Mouse (Mus musculus): ENCODE results near the gene Smg5. TPM values are rescaled to one million over a fixed set of nuclear protein-coding genes. Genes with fewer than 3 reads are reported as not detected.
A peak's percentile ranks its signal among the peaks of the same experiment; 100 is the strongest.

Smg5 gene
- polyA plus RNA-seq, 1 experiment from 2014 or later, result 74.4 TPM

DNA sequence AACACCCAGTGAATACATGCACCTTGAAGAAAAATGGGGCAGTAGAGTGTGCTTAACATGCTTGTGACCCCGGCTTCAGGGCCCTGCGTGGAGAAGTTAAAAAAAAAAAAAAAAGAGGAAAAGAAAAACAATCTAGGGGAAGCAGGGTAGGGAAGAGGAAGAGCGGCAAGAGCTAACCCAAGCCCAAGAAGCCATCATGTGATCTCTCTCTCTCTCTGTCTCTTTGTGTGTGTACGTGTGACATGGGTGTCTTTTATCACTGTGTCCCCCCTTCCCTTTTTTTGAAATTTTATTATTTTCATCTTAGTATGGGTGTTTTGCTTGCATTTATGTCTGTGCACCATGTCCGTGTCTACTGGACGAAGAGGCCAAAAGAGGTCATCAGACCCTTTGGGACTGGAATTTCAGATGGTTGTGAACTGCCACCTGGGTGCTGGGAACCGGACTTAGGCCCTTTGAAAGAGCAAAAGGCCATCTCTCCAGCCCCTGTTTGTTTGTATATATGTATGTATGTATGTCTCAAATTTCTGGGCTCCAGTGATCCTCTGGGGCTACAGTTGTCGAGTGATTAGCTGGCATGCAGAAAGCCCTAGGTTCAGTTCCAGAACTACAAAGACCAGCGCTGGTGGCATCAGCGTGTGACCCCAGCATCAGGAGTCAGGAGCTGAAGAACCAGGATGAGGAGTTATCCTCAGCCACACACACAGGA, 67.6 kb downstream of the Smg5 start:
- H3K9ac ChIP-seq (replicated peaks), result no peak overlapping the region
- no peak overlapping the region for H3K4me3 ChIP-seq (replicated peaks)
- no peaks in the 10 kb centered on the region for H3K27me3 ChIP-seq
- WGBS, result 93% methylated on average over 10 of the region's 10 CpGs
- no peaks in the 10 kb centered on the region for H3K9me3 ChIP-seq
- peaks cover 48% of the 10 kb centered on the region for H3K36me3 ChIP-seq
- ATAC-seq (ENCODE audit: insufficient number of reproducible peaks, insufficient read depth, low FRiP score, low TSS enrichment, low read depth), result no peak
- H3K27ac ChIP-seq, result no peak overlapping the region
- H3K4me1 ChIP-seq (replicated peaks), result peaks cover 14% of the 10 kb centered on the region
- no peak overlapping the region for H3K4me2 ChIP-seq

DNA sequence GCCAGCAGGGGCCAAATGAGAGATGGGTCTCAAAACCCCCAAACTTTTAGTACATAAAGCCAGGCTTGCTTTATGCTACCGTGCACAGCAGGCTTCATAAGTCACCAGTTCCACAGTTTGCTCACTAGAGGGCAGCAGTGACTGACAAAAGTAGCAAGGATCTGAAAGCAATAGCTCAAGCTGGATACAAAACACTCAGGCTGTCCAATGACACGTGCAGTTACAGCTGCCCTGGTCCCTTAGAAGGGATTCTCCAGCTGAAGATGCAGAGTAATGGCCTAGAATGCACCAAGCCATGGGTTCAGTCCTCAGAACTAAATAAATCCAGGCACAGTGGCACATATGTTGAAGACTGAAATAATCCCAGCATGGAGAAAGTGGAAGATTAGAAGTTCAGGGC, 71.0 kb downstream of the Smg5 start:
- no peak overlapping the region for H3K4me2 ChIP-seq
- peaks cover 21% of the 10 kb centered on the region for H3K4me1 ChIP-seq (replicated peaks)
- no peaks in the 10 kb centered on the region for H3K27me3 ChIP-seq
- H3K9ac ChIP-seq (replicated peaks), result no peak overlapping the region
- peaks cover 40% of the 10 kb centered on the region for H3K36me3 ChIP-seq
- no peak overlapping the region for H3K27ac ChIP-seq
- no peaks in the 10 kb centered on the region for H3K9me3 ChIP-seq
- ATAC-seq (ENCODE audit: insufficient number of reproducible peaks, insufficient read depth, low FRiP score, low TSS enrichment, low read depth), result no peak
- H3K4me3 ChIP-seq (replicated peaks), result no peak overlapping the region
- WGBS, result 8% methylated on average over 2 of the region's 2 CpGs

GRCm38 (mm10) chr3:88407529-88407928, 71.5 kb downstream of the Smg5 start:
- no peak overlapping the region for H3K9ac ChIP-seq (replicated peaks)
- H3K36me3 ChIP-seq, result peaks cover 40% of the 10 kb centered on the region
- no peak for ATAC-seq (ENCODE audit: insufficient number of reproducible peaks, insufficient read depth, low FRiP score, low TSS enrichment, low read depth)
- no peaks in the 10 kb centered on the region for H3K9me3 ChIP-seq
- no peak overlapping the region for H3K27ac ChIP-seq
- H3K27me3 ChIP-seq, result no peaks in the 10 kb centered on the region
- H3K4me1 ChIP-seq (replicated peaks), result peaks cover 21% of the 10 kb centered on the region
- WGBS, result 59% methylated on average over 7 of the region's 7 CpGs
- H3K4me2 ChIP-seq, result no peak overlapping the region
- no peak overlapping the region for H3K4me3 ChIP-seq (replicated peaks)

DNA sequence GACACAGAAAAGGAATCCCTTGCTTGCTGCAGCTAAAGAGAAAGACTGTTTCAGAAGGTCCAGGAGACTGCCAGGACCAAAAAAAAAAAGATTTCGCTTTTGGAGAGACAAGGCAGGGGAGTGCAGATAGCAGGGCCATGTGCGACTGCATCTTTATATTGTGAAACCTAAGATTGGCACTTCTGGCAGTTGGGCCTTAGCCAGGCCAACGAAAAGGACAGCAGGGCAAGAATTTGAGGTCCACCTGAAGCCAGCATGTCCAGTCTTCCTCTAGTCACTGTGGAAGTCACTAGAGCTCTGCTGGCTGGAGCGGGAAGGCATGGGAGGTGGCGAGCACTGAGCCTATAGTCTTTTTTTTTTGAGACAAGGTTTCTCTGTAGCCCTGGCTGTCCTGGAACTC, 72.9 kb downstream of the Smg5 start:
- H3K4me2 ChIP-seq, result peak overlapping the region; percentile 76
- no peaks in the 10 kb centered on the region for H3K27me3 ChIP-seq
- H3K4me1 ChIP-seq (replicated peaks), result peaks cover 21% of the 10 kb centered on the region
- H3K4me3 ChIP-seq (replicated peaks), result peak overlapping the region; percentile 77
- H3K36me3 ChIP-seq, result peaks cover 40% of the 10 kb centered on the region
- ATAC-seq (ENCODE audit: insufficient number of reproducible peaks, insufficient read depth, low FRiP score, low TSS enrichment, low read depth), result no peak
- peak overlapping the region; percentile 84 for H3K9ac ChIP-seq (replicated peaks)
- 64% methylated on average over 5 of the region's 5 CpGs for WGBS
- H3K27ac ChIP-seq, result peak overlapping the region; percentile 95; the same call in 1 of the 2 replicates
- H3K9me3 ChIP-seq, result no peaks in the 10 kb centered on the region

DNA sequence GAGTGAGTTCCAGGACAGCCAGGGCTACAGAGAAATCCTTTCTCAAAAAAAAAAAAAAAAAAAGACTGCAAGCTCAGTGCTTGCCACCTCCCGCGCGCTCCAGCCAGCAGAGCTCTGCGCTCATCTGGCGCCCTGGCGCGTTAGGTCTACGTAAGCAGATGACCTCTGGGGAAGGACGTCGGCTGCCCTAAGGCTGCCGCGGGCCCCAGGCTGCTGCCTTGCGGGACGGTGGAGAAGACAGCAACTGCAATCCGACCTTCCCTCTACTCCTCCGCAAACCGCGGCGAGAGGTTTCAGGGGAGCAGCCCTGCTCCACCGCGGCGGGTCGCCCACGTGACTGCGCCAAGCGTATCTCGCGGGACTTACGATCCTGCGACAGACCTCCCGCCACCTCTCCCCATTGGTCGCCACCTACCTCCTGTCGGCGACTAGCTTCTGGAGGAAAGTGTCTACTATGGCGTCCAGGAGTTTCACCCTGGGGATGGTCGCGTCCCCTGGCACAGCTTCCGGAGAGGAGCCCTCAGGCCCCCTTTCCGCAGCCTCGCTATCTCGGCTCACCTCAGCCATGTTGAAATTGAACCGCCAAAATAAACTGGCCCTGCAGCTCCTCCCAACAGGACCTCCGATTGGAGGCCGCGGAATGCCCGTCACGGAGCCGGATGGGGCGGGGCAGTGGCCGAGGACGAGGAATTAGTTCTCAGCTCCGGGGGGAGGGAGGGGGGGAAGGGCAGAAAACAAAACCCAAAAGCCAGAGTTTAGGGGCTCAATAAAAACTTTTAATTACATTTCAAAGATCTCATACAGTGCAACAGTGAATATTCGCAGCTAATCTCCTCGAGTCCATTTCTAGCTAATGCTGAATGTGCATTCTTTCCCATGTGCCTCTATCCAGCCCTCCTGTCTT, 73.9 kb downstream of the Smg5 start, which contains the start of gene Pmf1:
Gene Pmf1 (minus strand): TSS at position 591 of the 904 bp plus-strand sequence.
- WGBS, result 1% methylated on average over 54 of the region's 54 CpGs
- no peaks in the 10 kb centered on the region for H3K9me3 ChIP-seq
- H3K27me3 ChIP-seq, result no peaks in the 10 kb centered on the region
- H3K27ac ChIP-seq, result peak within 1 kb of the TSS; percentile 95
- peak; percentile 89 for ATAC-seq (ENCODE audit: insufficient number of reproducible peaks, insufficient read depth, low FRiP score, low TSS enrichment, low read depth)
- peak within 1 kb of the TSS; percentile 76 for H3K4me2 ChIP-seq
- peaks cover 21% of the 10 kb centered on the region for H3K4me1 ChIP-seq (replicated peaks)
- H3K9ac ChIP-seq (replicated peaks), result peak within 1 kb of the TSS; percentile 84
- peaks cover 43% of the 10 kb centered on the region for H3K36me3 ChIP-seq
- H3K4me3 ChIP-seq (replicated peaks), result peak within 1 kb of the TSS; percentile 77

DNA sequence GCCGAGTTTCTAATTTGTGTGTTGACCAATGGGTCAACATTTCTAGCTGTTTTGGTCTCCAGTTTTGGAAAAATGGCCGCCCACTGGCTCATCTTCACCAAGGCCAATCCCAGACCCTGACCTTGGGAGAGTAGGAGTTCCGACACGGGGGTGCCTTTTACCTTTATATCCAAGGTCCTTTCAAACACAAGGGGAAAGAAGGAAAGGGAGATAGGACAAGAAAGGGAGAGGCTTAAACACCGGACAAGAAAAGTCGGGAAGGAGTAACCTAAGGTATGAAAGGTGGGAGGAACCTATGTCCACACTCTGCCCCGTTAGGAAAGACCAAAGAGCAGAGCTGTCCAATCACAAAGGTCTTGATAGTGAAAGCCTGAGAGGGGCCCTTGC, 74.6 kb downstream of the Smg5 start:
- Histone ChIP-seq H3K9me3 (no peaks in the 10 kb centered on the region), H3K4me2 (peak overlapping the region; percentile 76), H3K4me1 (replicated peaks) (peaks cover 21% of the 10 kb centered on the region), H3K36me3 (peaks cover 49% of the 10 kb centered on the region), H3K9ac (replicated peaks) (peak overlapping the region; percentile 84), H3K4me3 (replicated peaks) (peak overlapping the region; percentile 77), H3K27ac (peak overlapping the region; percentile 95), H3K27me3 (no peaks in the 10 kb centered on the region)
- ATAC-seq (ENCODE audit: insufficient number of reproducible peaks, insufficient read depth, low FRiP score, low TSS enrichment, low read depth), result no peak
- 20% methylated on average over 7 of the region's 7 CpGs for WGBS

GRCm38 (mm10) chr3:88411681-88412080, 75.6 kb downstream of the Smg5 start:
- no peaks in the 10 kb centered on the region for H3K9me3 ChIP-seq
- no peak overlapping the region for H3K9ac ChIP-seq (replicated peaks)
- peaks cover 21% of the 10 kb centered on the region for H3K4me1 ChIP-seq (replicated peaks)
- H3K27ac ChIP-seq, result no peak overlapping the region
- WGBS, result 85% methylated on average over 4 of the region's 4 CpGs
- no peak overlapping the region for H3K4me2 ChIP-seq
- H3K36me3 ChIP-seq, result peaks cover 55% of the 10 kb centered on the region
- no peak overlapping the region for H3K4me3 ChIP-seq (replicated peaks)
- no peaks in the 10 kb centered on the region for H3K27me3 ChIP-seq
- no peak for ATAC-seq (ENCODE audit: insufficient number of reproducible peaks, insufficient read depth, low FRiP score, low TSS enrichment, low read depth)

Other genes with a start within 250 kb of the Smg5 start
- gene Mef2d, start 193.9 kb upstream of the Smg5 start, polyA plus RNA-seq (2016; fragmentation: Nextera tagmentation; extraction: Ambion mirVana), result 12.1 and 14.3 TPM in 2 replicates
- gene Rhbg, start 81.6 kb upstream of the Smg5 start, polyA plus RNA-seq (2016; fragmentation: Nextera tagmentation; extraction: Ambion mirVana), result 1.3 TPM in 2 replicates
- 0.25 TPM in 1 of 2 replicates, not detected in the other for gene Gm38392, start 49.0 kb upstream of the Smg5 start, polyA plus RNA-seq (2016; fragmentation: Nextera tagmentation; extraction: Ambion mirVana)
- gene Tsacc, start 39.3 kb upstream of the Smg5 start, polyA plus RNA-seq (2016; fragmentation: Nextera tagmentation; extraction: Ambion mirVana), result 13.5 and 14.3 TPM in 2 replicates
- gene Cct3, start 39.1 kb upstream of the Smg5 start, polyA plus RNA-seq (2016; fragmentation: Nextera tagmentation; extraction: Ambion mirVana), result 642 and 647 TPM in 2 replicates
- 143 and 164 TPM in 2 replicates for gene Glmp, start 11.2 kb upstream of the Smg5 start, polyA plus RNA-seq (2016; fragmentation: Nextera tagmentation; extraction: Ambion mirVana)
- 2.6 and 2.9 TPM in 2 replicates for gene Tmem79, start 112 bp upstream of the Smg5 start, polyA plus RNA-seq (2016; fragmentation: Nextera tagmentation; extraction: Ambion mirVana)
- 2.8 and 3.2 TPM in 2 replicates for gene Paqr6, start 28.3 kb downstream of the Smg5 start, polyA plus RNA-seq (2016; fragmentation: Nextera tagmentation; extraction: Ambion mirVana)
- 0.10 and 0.29 TPM in 2 replicates for gene Bglap3, start 36.5 kb downstream of the Smg5 start, polyA plus RNA-seq (2016; fragmentation: Nextera tagmentation; extraction: Ambion mirVana)
- not detected in 2 replicates for gene Bglap2, start 42.4 kb downstream of the Smg5 start, polyA plus RNA-seq (2016; fragmentation: Nextera tagmentation; extraction: Ambion mirVana)
- not detected in 2 replicates for gene Bglap, start 48.2 kb downstream of the Smg5 start, polyA plus RNA-seq (2016; fragmentation: Nextera tagmentation; extraction: Ambion mirVana)
- gene Pmf1, start 74.1 kb downstream of the Smg5 start, polyA plus RNA-seq (2016; fragmentation: Nextera tagmentation; extraction: Ambion mirVana), result 149 and 151 TPM in 2 replicates
- 13.7 and 16.2 TPM in 2 replicates for gene Slc25a44, start 88.9 kb downstream of the Smg5 start, polyA plus RNA-seq (2016; fragmentation: Nextera tagmentation; extraction: Ambion mirVana)
- 8.0 and 8.3 TPM in 2 replicates for gene Sema4a, start 124.9 kb downstream of the Smg5 start, polyA plus RNA-seq (2016; fragmentation: Nextera tagmentation; extraction: Ambion mirVana)
- gene Lmna, start 173.7 kb downstream of the Smg5 start, polyA plus RNA-seq (2016; fragmentation: Nextera tagmentation; extraction: Ambion mirVana), result 51.8 and 56.4 TPM in 2 replicates
- 37.4 and 38.0 TPM in 2 replicates for gene Mex3a, start 196.1 kb downstream of the Smg5 start, polyA plus RNA-seq (2016; fragmentation: Nextera tagmentation; extraction: Ambion mirVana)
- gene Rab25, start 212.0 kb downstream of the Smg5 start, polyA plus RNA-seq (2016; fragmentation: Nextera tagmentation; extraction: Ambion mirVana), result 2.6 and 3.5 TPM in 2 replicates
- 134 and 139 TPM in 2 replicates for gene Lamtor2, start 216.8 kb downstream of the Smg5 start, polyA plus RNA-seq (2016; fragmentation: Nextera tagmentation; extraction: Ambion mirVana)
- gene Ubqln4, start 217.5 kb downstream of the Smg5 start, polyA plus RNA-seq (2016; fragmentation: Nextera tagmentation; extraction: Ambion mirVana), result 62.6 and 67.0 TPM in 2 replicates
- gene Ssr2, start 239.6 kb downstream of the Smg5 start, polyA plus RNA-seq (2016; fragmentation: Nextera tagmentation; extraction: Ambion mirVana), result 184 and 190 TPM in 2 replicates